ENCODE assay signal across 8 mouse cellular contexts in the genomic region with DNA sequence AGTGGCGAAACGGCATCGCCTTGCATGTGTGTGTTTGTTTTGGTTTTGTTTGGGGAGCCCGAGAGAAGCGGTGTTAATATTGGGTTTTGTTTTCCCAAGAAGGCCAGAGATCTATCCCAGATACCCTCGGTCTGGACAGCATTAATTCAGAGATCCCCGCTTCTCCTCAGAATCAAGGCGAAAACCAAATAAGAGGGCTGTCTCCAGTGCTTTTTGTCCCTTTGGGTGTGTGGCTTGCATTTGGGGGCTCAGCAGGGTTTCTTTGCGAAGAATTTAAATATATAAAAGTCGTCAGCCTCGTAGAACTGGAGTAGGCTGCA. TPM values are rescaled to one million over a fixed set of nuclear protein-coding genes. Genes with fewer than 3 reads are reported as not detected.
DNase-seq lines count a peak whose midpoint lies in the region; ATAC-seq and TF ChIP-seq lines count a peak whose summit lies in the region.

No protein-coding gene starts in this region.

- 5% methylated on average over 11 of the region's 11 CpGs for WGBS in kidney, postnatal 0 days
- WGBS in hindbrain, embryonic 15.5 days: under 1% methylated on average over 11 of the region's 11 CpGs
- under 1% methylated on average over 11 of the region's 11 CpGs for WGBS in midbrain, embryonic 15.5 days

- H3K4me1 ChIP-seq in kidney, postnatal 0 days (replicated peaks; ENCODE audit: insufficient read depth, low read length): 0 out of 2 replicates have a peak, but pooled peaks cover 3% of the 10 kb centered on the region
- H3K4me1 ChIP-seq in brown adipose tissue, adult 24 weeks (ENCODE audit: control insufficient read depth, insufficient read depth, insufficient read length, low read length): no peaks in the 10 kb centered on the region
- H3K4me1 ChIP-seq in hindbrain, embryonic 15.5 days (replicated peaks): peaks cover 21% of the 10 kb centered on the region
- peaks cover 14% of the 10 kb centered on the region for H3K4me1 ChIP-seq in midbrain, embryonic 15.5 days

- TF ChIP-seq CTCF in kidney, postnatal 0 days (IDR thresholded peaks at IDR 0.05; ENCODE audit: low read depth): no peak

- peak overlapping the region; percentile 91 for H3K4me3 ChIP-seq in kidney, postnatal 0 days (replicated peaks; ENCODE audit: low read depth, low read length)
- H3K4me3 ChIP-seq in brown adipose tissue, adult 24 weeks (ENCODE audit: insufficient read depth, low read depth, low read length): peak overlapping the region; percentile 96
- H3K4me3 ChIP-seq in hindbrain, embryonic 15.5 days: peak overlapping the region; percentile 88
- peak overlapping the region; percentile 87 for H3K4me3 ChIP-seq in midbrain, embryonic 15.5 days

- peak overlapping the region; percentile 86 for H3K9ac ChIP-seq in kidney, postnatal 0 days (ENCODE audit: low read depth, low read length)
- peak overlapping the region; percentile 88 for H3K9ac ChIP-seq in hindbrain, embryonic 15.5 days
- peak overlapping the region; percentile 86 for H3K9ac ChIP-seq in midbrain, embryonic 15.5 days

- 0 out of 2 replicates have a peak, but pooled peaks cover 4% of the 10 kb centered on the region for H3K36me3 ChIP-seq in kidney, postnatal 0 days (ENCODE audit: insufficient read depth, low read length)
- no peaks in the 10 kb centered on the region for H3K36me3 ChIP-seq in hindbrain, embryonic 15.5 days
- H3K36me3 ChIP-seq in midbrain, embryonic 15.5 days (replicated peaks): 0 out of 2 replicates have a peak, but pooled peaks cover 3% of the 10 kb centered on the region

- H3K9me3 ChIP-seq in kidney, postnatal 0 days (replicated peaks; ENCODE audit: low read length): no peaks in the 10 kb centered on the region; the same call in 1 of the 2 replicates
- no peaks in the 10 kb centered on the region for H3K9me3 ChIP-seq in hindbrain, embryonic 15.5 days
- no peaks in the 10 kb centered on the region for H3K9me3 ChIP-seq in midbrain, embryonic 15.5 days

- DNase-seq in kidney, postnatal 0 days (ENCODE audit: low spot score): no peak
- no peak for DNase-seq in kidney, postnatal 25 days
- no peak for DNase-seq in cerebellum, postnatal 36 days
- no peak for DNase-seq in retina, embryonic 14.5 days (ENCODE audit: low spot score)

- H3K27ac ChIP-seq in kidney, postnatal 0 days: peak overlapping the region; percentile 76; the same call in 1 of the 2 replicates
- H3K27ac ChIP-seq in brown adipose tissue, adult 24 weeks (replicated peaks; ENCODE audit: low read depth, low read length): no peak overlapping the region
- peak overlapping the region; percentile 68 for H3K27ac ChIP-seq in hindbrain, embryonic 15.5 days (replicated peaks)
- peak overlapping the region; percentile 73; the same call in 1 of the 2 replicates for H3K27ac ChIP-seq in midbrain, embryonic 15.5 days

- H3K4me2 ChIP-seq in kidney, postnatal 0 days (ENCODE audit: low read length): peak overlapping the region; percentile 98
- peak overlapping the region; percentile 83 for H3K4me2 ChIP-seq in hindbrain, embryonic 15.5 days
- peak overlapping the region; percentile 92 for H3K4me2 ChIP-seq in midbrain, embryonic 15.5 days

- no peaks in the 10 kb centered on the region for H3K27me3 ChIP-seq in kidney, postnatal 0 days (ENCODE audit: insufficient read depth, low read length)
- peaks cover 7% of the 10 kb centered on the region; the same call in 1 of the 2 replicates for H3K27me3 ChIP-seq in hindbrain, embryonic 15.5 days
- peaks cover 7% of the 10 kb centered on the region; the same call in 1 of the 2 replicates for H3K27me3 ChIP-seq in midbrain, embryonic 15.5 days (replicated peaks)

- ATAC-seq in kidney, postnatal 0 days (replicated peaks; ENCODE audit: low FRiP score, low read depth): no peak
- no peak for ATAC-seq in hindbrain, embryonic 15.5 days (ENCODE audit: low FRiP score, low read depth)
- ATAC-seq in midbrain, embryonic 15.5 days (replicated peaks): no peak
- ATAC-seq in activated CD4-positive, CD25-positive, alpha-beta regulatory T cell, adult 4 months: no peak

RNA-seq across cellular contexts. Expression of a gene that starts 0.3 kb away (rescaled TPM):
- polyA plus RNA-seq in kidney, postnatal 0 days (2015; fragmentation: Nextera tagmentation; extraction: Ambion mirVana): 16.3 and 19.5 TPM in 2 replicates
- polyA plus RNA-seq in brown adipose tissue, adult 24 weeks (2012; ENCODE audit: insufficient read depth, insufficient read length, missing spikeins): 2.0 and 2.3 TPM in 2 replicates
- polyA plus RNA-seq in hindbrain, embryonic 15.5 days (2015; fragmentation: Nextera tagmentation; extraction: Ambion mirVana): 17.3 and 21.3 TPM in 2 replicates
- polyA plus RNA-seq in midbrain, embryonic 15.5 days (2015; fragmentation: Nextera tagmentation; extraction: Ambion mirVana): 21.3 and 28.3 TPM in 2 replicates
- polyA plus RNA-seq in activated CD4-positive, CD25-positive, alpha-beta regulatory T cell, adult 4 months (2017; shearing (Covaris generic)): not detected

RNA-seq across cellular contexts. Expression of a gene that starts 54.3 kb away (rescaled TPM):
- 11.6 and 11.7 TPM in 2 replicates for polyA plus RNA-seq in kidney, postnatal 0 days (2015; fragmentation: Nextera tagmentation; extraction: Ambion mirVana)
- 2.0 and 4.3 TPM in 2 replicates for polyA plus RNA-seq in brown adipose tissue, adult 24 weeks (2012; ENCODE audit: insufficient read depth, insufficient read length, missing spikeins)
- 4.9 and 5.0 TPM in 2 replicates for polyA plus RNA-seq in hindbrain, embryonic 15.5 days (2015; fragmentation: Nextera tagmentation; extraction: Ambion mirVana)
- 4.8 and 5.2 TPM in 2 replicates for polyA plus RNA-seq in midbrain, embryonic 15.5 days (2015; fragmentation: Nextera tagmentation; extraction: Ambion mirVana)
- polyA plus RNA-seq in activated CD4-positive, CD25-positive, alpha-beta regulatory T cell, adult 4 months (2017; shearing (Covaris generic)): not detected
